Mouse (Mus musculus) kidney, postnatal 36 days (tissue): ENCODE measurements around the gene Rnf212b.
A peak's percentile ranks its signal among the peaks of the same experiment; 100 is the strongest.

Experiments
- DNase-seq, 2 experiments: peaks; one replicate each; pipeline ENCODE4 v3.0.0; 2021 to 2022; ENCODE audit warnings: mixed read lengths in 2 of 2

The Rnf212b gene

DNA sequence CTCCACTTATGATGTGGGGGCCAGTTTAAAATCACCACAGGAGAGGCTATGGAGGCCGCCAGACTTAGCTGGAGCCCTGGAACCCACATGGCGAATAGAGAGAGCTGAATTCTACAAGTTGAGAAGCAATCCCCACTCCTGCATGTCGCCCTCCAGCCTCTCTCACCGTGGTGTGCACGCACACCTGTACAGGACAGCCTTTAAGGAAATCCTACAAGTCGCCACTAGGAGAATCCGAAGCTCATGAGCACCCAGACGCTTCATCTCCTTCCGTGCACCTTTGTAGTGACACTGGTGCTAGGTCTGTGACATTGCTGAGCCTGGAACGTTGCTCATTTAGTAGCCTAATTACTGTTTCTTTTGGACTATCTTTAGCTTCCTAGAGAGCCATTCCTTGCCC, 14.3 kb upstream of the Rnf212b start:
- DNase-seq: no peak

DNA sequence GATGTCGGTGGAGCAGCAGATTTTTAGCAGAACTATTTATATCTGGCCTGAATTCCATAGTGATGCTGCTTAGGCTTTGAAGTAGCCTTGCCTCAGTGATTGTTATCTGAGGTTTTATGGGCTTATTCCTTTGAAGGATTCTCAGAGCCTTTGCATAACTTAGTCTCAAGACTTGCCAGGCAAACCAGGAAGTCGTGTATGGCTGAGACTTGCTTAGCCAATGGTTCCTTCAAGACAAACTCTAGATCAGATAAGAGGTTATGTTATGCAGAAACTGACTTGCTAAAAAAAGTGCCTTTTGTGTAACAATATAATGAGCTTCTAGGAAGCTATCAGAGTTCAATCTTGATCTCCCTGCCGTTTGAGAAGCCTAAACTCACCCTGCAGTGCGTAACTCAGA, 11.5 kb upstream of the Rnf212b start:
- DNase-seq: no peak

DNA sequence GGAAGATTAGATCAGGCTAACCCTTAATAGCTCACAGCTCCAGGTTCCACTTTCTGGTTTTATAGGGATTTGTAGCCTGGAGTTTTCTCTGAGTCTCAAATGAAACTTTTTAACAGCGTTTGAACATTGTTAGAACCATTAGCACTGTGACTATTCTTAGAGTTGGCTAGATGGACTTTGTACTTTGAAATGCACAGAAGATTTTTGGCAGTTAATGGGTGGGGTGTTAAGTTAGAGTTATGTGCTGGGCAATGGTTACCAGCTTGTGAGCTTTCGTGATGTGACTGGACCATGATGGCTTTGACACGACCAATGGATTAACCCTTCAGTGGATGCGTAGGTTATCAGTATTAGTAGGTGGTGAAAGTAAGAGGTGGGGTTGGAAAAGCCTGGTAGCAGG, 7.8 kb upstream of the Rnf212b start:
- DNase-seq: peak in 1 of 2 experiments; percentile 40

DNA sequence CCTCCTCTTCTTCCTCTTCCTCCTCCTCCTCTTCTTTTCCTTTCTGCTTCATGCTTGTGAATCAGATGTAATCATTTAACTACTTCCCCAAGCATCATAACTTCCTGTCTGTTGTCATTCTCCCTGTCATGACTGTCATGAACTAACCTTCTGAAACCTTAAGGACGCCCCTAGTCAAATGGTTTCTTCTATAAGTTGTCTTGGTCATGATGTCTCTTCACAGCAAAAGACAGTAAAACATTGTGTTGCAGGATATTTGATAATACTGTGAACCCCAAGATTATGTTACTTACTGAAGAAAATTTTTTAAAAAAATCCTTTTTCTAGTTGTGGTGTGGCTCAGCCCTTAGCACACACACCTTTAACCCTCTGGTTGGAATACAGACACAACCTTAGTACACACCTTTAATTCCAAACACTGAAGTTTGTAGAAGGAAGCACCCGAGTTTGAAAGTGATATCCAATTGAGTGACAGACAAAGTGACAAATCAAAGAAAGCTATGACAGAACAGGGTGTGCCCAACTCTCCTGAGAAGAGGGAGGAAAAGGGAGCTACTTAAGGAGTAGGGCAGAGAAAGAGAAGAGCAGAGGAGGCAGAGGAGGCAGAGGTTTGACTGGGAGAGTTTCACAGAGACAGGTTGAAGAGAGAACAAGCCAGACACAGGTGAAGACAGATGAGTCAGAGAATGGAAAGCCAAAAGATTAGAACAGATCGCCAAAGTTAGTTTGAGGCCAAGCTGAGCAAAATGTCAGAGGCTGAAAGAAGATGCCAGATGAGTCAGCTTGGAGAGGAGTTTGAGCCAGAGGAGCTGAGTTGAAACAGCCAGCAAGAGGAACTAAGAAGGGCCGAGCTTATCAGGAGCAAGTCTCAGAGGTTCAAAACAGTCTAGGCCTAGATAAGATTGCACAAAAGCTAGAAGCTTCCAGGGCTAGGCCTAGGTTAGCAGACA, 4.9 kb upstream of the Rnf212b start:
- DNase-seq: no peak

GRCm38 (mm10) chr14:54809668-54810033, 4.3 kb upstream of the Rnf212b start:
- DNase-seq: no peak

DNA sequence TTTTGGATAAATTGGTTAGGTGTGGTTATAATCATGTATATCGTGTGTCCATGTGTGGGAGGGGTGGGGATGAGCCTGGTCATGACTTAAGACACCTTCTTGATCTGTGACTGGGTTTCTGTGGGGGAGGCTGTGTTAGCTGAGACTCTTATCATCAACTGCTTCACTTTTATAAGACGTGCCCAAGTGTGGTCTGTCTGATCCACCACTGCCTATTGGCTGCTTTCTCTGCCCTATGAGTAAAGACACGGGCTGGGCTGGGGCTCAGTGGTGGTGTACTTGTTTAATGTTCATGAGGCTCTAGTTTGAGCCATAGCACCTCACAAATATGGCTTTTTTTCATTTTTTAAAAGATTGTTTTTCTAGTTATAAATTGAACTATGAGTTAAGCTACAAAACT, 1.8 kb downstream of the Rnf212b start:
- no peak for DNase-seq

DNA sequence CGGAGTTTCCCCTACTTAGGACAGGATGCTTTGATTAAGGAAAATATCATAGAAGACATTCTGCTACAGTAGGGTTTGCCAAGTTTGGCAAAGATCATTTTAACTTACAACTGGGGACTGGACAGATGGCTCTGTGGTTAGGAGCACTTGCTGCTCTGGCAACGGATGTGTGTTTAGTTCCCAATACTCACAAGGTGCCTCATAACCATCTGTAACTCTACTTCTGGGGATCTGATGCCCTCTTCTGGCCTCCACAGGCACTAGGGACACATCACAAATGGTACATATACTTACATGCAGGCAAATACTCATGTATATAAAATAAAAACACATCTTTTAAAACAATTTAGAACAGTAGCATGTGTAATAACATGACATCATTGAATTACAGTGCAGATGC, 3.9 kb downstream of the Rnf212b start:
- peak; percentile 65 for DNase-seq

DNA sequence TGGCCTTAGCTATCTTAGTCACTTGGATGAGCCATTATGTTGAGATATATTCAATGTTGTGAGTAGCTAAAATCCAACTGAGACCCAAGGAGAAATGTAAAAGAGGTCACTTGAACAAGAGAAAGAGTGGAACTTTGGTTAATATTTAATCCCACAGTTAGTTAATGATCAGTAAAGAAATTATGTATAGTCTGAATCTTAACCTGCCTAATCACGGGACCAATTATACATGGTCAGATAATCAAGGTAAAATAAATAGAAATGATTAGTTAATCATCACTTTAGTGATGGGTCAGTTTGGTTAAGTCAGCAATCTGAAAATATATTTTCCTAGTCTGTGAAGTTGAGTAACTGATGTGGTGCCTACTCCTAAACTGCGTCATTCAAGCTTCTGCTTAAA, 8.4 kb downstream of the Rnf212b start:
- DNase-seq: peak in 1 of 2 experiments; percentile 26

DNA sequence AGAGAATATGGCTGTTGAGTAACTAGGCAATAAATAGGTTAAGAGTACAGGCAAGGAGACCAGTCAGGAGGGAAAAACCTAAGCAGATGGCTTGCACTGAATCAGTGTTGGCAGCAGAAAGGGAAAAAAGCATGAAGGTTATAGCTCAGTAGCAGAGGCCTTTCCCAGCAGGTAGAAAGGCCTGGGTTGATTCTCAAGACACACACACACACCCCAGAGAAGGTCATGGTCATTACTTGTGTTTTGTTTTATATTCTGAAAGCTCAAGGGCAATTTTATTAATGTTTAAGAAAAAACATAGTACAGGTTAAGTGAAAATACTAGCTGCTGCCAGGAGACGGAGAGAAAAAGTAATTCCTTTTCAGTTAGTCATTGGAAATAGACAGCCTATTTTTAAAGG, 9.8 kb downstream of the Rnf212b start:
- peak; percentile 29 to 66 for DNase-seq

GRCm38 (mm10) chr14:54843461-54843860, 29.5 kb downstream of the Rnf212b start:
- peak; percentile 18 to 53 for DNase-seq

DNA sequence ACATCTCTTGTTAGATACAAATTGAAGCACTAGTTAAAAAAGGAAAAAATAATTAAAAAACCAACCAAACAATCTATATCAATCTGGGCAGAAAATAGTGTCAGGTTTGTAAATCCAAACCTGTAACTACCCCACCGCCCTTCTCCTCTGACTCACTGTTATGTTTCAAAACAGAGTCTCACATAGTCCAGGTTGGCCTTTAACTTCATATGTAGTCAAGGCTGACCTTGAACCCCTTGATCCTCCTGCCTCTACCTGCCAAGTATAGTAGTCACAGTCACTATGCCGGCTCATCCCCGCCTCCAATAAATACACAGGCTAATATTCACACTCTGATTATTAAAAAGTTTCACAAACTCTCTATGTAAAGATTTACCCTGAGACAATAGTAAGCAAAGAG, 41.8 kb downstream of the Rnf212b start:
- no peak for DNase-seq

GRCm38 (mm10) chr14:54856703-54857102, 42.8 kb downstream of the Rnf212b start:
- no peak for DNase-seq

GRCm38 (mm10) chr14:54857891-54858290, 44.0 kb downstream of the Rnf212b start:
- no peak for DNase-seq

DNA sequence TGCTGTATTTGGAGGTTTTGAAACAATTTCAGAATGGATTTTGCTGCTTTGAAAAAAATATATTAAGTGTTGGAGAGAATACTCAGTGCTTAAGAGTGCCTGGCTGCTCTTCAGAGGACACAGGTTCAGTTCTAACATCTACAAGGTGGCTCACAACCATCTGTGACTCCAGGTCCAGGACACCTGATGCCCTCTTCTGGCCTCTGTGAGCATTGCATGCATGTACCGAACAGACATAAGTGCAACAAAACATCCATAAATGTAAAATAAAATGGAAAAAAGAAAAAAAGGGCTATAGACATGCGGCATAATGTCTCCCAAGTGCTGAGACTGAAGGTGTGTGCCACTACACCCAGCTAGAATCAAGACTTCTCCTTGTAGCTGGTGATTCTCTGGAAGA, 46.6 kb downstream of the Rnf212b start:
- peak; percentile 75 to 87 for DNase-seq

DNA sequence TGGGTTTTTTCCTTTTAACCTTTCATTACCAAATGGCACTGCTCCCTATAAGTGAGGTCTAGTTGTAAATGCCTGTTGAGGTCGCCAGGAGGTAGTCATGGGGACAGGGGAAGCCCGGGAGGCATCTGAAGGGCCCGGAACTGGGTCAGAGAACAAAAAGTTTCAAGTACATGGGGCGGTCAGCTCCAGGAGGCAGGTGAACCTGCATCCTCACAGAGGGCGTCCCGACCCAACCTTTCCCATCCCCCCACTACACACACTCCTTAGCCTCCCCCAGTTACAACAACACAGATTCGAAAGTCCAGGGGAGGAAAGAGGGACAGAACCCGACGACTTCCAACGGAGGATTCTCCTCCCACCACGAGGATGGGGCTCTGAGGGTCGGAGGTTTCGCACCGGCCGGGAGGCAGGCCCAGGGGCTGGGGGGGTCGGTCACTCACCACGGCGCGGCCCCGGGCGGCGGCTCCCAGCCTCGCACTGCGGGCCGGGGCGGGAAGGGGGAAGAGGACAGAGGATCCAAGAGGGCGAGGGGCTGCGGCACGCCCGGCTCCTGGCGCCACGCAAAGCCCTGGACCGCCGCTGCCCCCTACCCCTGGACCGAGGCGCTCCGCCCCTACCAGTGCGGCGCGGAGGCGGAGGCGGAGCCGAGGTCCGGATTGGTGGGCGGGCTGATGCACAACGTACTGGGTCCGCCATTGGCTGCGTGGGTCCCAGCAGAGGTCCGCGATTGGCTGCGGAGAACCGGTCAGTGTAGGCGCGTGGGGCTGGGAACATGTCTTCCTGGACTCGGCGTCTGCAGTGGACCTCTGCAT, 49.8 kb downstream of the Rnf212b start:
- peak; percentile 96 for DNase-seq

DNA sequence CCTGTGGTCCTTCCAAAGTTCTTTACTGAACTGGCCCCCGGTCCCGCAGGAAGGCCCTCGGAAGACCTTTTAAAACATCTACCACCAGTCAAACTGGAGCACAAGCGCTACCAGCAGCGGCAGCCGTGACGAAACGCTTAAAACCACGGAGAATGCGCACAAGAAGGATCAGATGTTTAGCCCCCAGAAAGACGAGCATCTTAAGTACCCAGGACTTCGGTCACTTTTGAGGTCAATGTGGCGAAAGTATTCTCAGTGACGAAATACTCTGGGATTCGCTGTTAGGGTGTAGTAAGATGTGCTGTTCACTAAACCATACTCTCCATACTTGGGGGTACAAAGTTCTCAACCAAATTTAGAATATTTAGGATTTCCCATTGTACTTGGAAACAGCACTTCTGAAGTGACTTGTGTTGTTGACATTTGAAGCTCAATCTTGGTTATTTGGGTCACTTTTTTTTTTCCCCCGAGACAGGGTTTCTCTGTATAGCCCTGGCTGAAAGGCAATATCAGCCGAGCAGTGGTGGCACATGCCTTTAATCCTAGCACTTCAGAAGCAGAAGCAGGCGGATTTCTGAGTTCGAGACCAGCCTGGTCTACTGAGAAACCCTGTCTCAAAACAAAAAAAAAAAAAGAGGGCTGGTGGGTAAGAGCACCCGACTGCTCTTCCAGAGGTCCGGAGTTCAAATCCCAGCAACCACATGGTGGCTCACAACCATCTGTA, 50.5 kb downstream of the Rnf212b start:
- no peak for DNase-seq

- DNase-seq: no peak
Measured at GRCm38 (mm10) chr14:54865626-54866025, 51.7 kb downstream of the Rnf212b start.

DNA sequence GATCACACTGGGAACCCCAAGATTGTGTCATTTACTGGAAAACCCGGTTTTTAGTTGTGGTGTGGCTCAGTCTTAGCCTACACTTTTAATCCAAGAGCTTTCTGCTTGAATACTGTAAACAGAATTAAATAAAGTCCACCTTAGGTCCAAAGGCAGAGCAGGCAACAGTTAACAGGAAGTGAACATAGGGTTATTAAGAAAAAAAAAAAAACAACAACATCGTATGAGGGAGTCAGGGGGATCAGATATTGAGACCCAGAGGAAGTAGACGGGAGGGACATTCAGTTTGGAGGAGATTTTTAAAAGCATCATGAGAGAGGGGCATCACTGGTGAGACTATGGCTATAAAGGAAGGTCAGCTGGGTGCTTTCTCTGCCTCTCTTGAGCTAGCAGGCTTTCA, 52.3 kb downstream of the Rnf212b start:
- DNase-seq: no peak

GRCm38 (mm10) chr14:54866936-54867335, 53.0 kb downstream of the Rnf212b start:
- peak in 1 of 2 experiments; percentile 39 for DNase-seq

DNA sequence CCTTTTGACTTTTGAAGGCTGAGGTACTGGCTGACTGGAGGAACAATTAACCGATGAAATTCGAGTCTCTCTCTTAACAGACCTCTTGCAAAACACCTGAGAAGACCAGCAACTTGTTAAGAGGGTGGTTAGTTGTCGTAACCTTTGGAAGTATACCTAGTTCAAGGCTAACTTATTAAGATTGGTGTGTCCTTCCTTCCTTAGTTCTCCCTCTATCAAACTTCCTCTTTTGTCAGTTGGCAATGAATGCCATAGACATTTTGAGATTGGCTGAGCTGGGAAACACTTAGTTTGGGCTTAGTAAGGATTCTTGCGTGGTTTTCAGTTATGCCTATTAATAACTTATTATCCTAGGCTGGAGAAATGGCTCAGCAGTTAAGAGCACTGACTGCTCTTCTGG, 54.1 kb downstream of the Rnf212b start:
- DNase-seq: no peak

GRCm38 (mm10) chr14:54870861-54871260, 56.9 kb downstream of the Rnf212b start, which contains the start of gene Homez:
Homez (minus strand) TSS chr14:54870961.
- DNase-seq: no peak

GRCm38 (mm10) chr14:54874165-54874564, 60.2 kb downstream of the Rnf212b start:
- no peak for DNase-seq
